Mouse (Mus musculus): ENCODE data around the gene Aatf.
"Not testable (repeated sequence)": the region's sequence is repeated elsewhere in the genome, so short reads cannot be mapped to it uniquely, and the experiment has no call there.

Aatf gene

GRCm38 (mm10) chr11:84430336-84430735 is 83.0 kb downstream of the Aatf start:
- no peak for DNase-seq

- no peak for DNase-seq
Measured at GRCm38 (mm10) chr11:84429581-84429980, 83.7 kb downstream of the Aatf start.

GRCm38 (mm10) chr11:84426633-84426998 is 86.7 kb downstream of the Aatf start:
- DNase-seq = no peak

GRCm38 (mm10) chr11:84425736-84426632 is 87.3 kb downstream of the Aatf start:
- no peak for DNase-seq

- no peak for DNase-seq
Measured at GRCm38 (mm10) chr11:84420779-84421178, 92.5 kb downstream of the Aatf start.

- no peak for DNase-seq
Measured at GRCm38 (mm10) chr11:84413111-84413510, 100.2 kb downstream of the Aatf start.

GRCm38 (mm10) chr11:84412201-84412934 is 101.0 kb downstream of the Aatf start:
- no peak for DNase-seq

- DNase-seq = no peak
Measured at GRCm38 (mm10) chr11:84411642-84412018, 101.7 kb downstream of the Aatf start.

GRCm38 (mm10) chr11:84410879-84411641 is 102.3 kb downstream of the Aatf start:
- no peak for DNase-seq

- DNase-seq = no peak
Measured at GRCm38 (mm10) chr11:84410383-84410782, 102.9 kb downstream of the Aatf start.

- no peak for DNase-seq
Measured at GRCm38 (mm10) chr11:84406733-84407132, 106.6 kb downstream of the Aatf start.

- DNase-seq = no peak
Measured at GRCm38 (mm10) chr11:84395010-84395409, 118.3 kb downstream of the Aatf start.

GRCm38 (mm10) chr11:84393571-84393970 is 119.8 kb downstream of the Aatf start:
- no peak for DNase-seq

GRCm38 (mm10) chr11:84392066-84392465 is 121.3 kb downstream of the Aatf start:
- DNase-seq = not testable (repeated sequence)

- no peak for DNase-seq
Measured at GRCm38 (mm10) chr11:84391126-84391525, 122.2 kb downstream of the Aatf start.

GRCm38 (mm10) chr11:84389332-84389731 is 124.0 kb downstream of the Aatf start:
- DNase-seq = no peak

- no peak for DNase-seq
Measured at GRCm38 (mm10) chr11:84383891-84384290, 129.4 kb downstream of the Aatf start.

GRCm38 (mm10) chr11:84382450-84382849 is 130.9 kb downstream of the Aatf start:
- no peak for DNase-seq

- DNase-seq = no peak
Measured at GRCm38 (mm10) chr11:84376510-84377365, 136.6 kb downstream of the Aatf start.

GRCm38 (mm10) chr11:84375951-84376496 is 137.3 kb downstream of the Aatf start:
- no peak for DNase-seq

GRCm38 (mm10) chr11:84373122-84373521 is 140.2 kb downstream of the Aatf start:
- no peak for DNase-seq

Measured in right cerebral cortex, postnatal 14 days (tissue).